Mouse (Mus musculus) heart, postnatal 4 days (tissue): ENCODE measurements around the gene Gm49320. TPM values are rescaled to one million over a fixed set of nuclear protein-coding genes. Genes with fewer than 3 reads are reported as not detected.

Experiments
- DNase-seq: peaks from one replicate; pipeline ENCODE4 v3.0.0; 2021
- total RNA-seq, 2 experiments: library from RNA; stranded (reverse); gene quantifications; 2 replicates each; pipeline ENCODE4 v1.2.3; 2021

The Gm49320 gene
- total RNA-seq = under 1 TPM; 0.24 to 0.52 TPM

GRCm38 (mm10) chr8:4238434-4239192 is at the start of gene Gm49320, which contains the start of gene Map2k7:
Gene Gm49320 (plus strand): TSS chr8:4238865.
Gene Map2k7 (plus strand): TSS chr8:4238740.
- peak; percentile 100 for DNase-seq

GRCm38 (mm10) chr8:4189031-4189722 is 49.5 kb upstream of the Gm49320 start:
- no peak for DNase-seq

- DNase-seq = no peak
Observed at GRCm38 (mm10) chr8:4192305-4192704, 46.4 kb upstream of the Gm49320 start.

GRCm38 (mm10) chr8:4192807-4193587 is 45.7 kb upstream of the Gm49320 start:
- DNase-seq = peak; percentile 92

GRCm38 (mm10) chr8:4193588-4193894 is 45.1 kb upstream of the Gm49320 start:
- DNase-seq = no peak

GRCm38 (mm10) chr8:4201321-4201720 is 37.3 kb upstream of the Gm49320 start:
- DNase-seq = no peak

- no peak for DNase-seq
Observed at GRCm38 (mm10) chr8:4205246-4206123, 33.2 kb upstream of the Gm49320 start.

GRCm38 (mm10) chr8:4206182-4207015 is 32.3 kb upstream of the Gm49320 start:
- DNase-seq = no peak

- DNase-seq = no peak
Observed at GRCm38 (mm10) chr8:4207016-4207350, 31.7 kb upstream of the Gm49320 start.

GRCm38 (mm10) chr8:4211097-4211496 is 27.6 kb upstream of the Gm49320 start:
- no peak for DNase-seq

GRCm38 (mm10) chr8:4212809-4213209 is 25.9 kb upstream of the Gm49320 start:
- DNase-seq = no peak

GRCm38 (mm10) chr8:4213210-4214005 is 25.3 kb upstream of the Gm49320 start:
- peak; percentile 41 for DNase-seq

- DNase-seq = peak; percentile 42
Observed at GRCm38 (mm10) chr8:4214006-4214980, 24.4 kb upstream of the Gm49320 start.

GRCm38 (mm10) chr8:4216296-4216695 is 22.4 kb upstream of the Gm49320 start:
- no peak for DNase-seq

- DNase-seq = no peak
Observed at GRCm38 (mm10) chr8:4216791-4217621, 21.7 kb upstream of the Gm49320 start, which contains the start of gene Prr36. Gene Prr36 (minus strand): TSS chr8:4217459.

GRCm38 (mm10) chr8:4219617-4220016 is 19.0 kb upstream of the Gm49320 start:
- no peak for DNase-seq

GRCm38 (mm10) chr8:4222059-4222458 is 16.6 kb upstream of the Gm49320 start:
- no peak for DNase-seq

GRCm38 (mm10) chr8:4226323-4226722 is 12.3 kb upstream of the Gm49320 start:
- no peak for DNase-seq
